Mouse (Mus musculus) bone marrow, adult 2 months (tissue): ENCODE measurements around the gene Bche.

Source experiments
- CTCF ChIP-seq: fragments of 200-500 bp; IDR thresholded peaks from 2 replicates; pipeline ENCODE4 v1.5.1; 2011; ENCODE audit warnings: low read length, control low read depth; ENCODE audit not compliant: control insufficient read depth, insufficient read depth
- POLR2A ChIP-seq: fragments of 200-500 bp; IDR thresholded peaks from 2 replicates; pipeline ENCODE4 v1.6.1; 2011; ENCODE audit warnings: low read depth, mild to moderate bottlenecking, control low read depth, low read length, borderline replicate concordance; ENCODE audit not compliant: control insufficient read depth

DNA sequence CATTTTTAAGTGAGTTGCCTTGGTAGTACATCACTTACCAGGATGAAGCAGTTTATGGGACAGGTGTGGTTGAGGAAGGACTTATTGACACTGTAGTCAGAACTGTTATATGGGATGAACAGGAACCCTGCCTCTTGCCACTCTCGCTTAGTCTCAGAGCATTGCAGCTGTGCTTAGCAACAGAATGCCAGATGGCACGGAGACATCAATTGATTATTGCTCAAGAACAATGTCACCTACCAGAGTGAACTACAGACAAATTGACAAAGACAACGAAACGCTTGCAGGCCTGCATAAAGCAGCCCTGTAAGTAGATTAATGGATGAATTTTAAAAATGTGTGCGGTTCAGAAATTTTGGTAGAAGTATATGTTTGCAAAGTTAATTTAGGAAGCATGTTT lies 21.3 kb upstream of the Bche start:
- no peak for TF ChIP-seq POLR2A
- TF ChIP-seq CTCF, result no peak
